Mouse (Mus musculus) brain, adult 10 weeks (tissue): ENCODE results near the gene Tmprss11c. TPM values are rescaled to one million over a fixed set of nuclear protein-coding genes. Genes with fewer than 3 reads are reported as not detected.

ENCODE experiments used
- polyA plus RNA-seq: library from polyadenylated mRNA; stranded (reverse); fragments of 350-450 nt; fragmentation: Illumina TruSeq; extraction: RNeasy Lipid Tissue Mini Kit (QIAGEN cat#74804); gene quantifications from one replicate; pipeline ENCODE4 v1.2.3, GENCODE M21; 2015; ENCODE audit warnings: low read depth, low replicate concordance

The Tmprss11c gene
- not detected for polyA plus RNA-seq

GRCm38 (mm10) chr5:86289208-86289607, at the start of gene Tmprss11c:
Gene Tmprss11c, minus strand, starts transcription at chr5:86289308.

DNA sequence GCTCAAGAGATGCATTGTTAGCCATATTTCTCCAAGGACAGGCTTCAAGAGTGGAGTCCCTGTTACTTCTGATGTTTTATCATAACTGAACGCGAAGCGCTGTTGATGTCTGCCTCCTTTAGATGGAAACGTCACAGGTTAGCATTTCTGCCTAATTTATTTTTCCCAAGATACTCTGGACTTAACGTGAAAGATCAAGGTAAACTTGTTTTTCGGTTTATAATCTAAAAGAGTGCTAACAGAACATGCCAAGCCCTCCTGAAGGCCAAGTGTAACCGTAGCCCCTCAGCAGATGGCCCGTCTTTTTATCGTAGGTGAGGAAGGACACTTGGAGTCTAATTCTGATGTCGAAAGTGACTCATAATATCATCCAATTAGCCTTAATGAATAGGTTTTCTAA, 91.3 kb downstream of the Tmprss11c start, which contains the start of gene Gnrhr:
Gene Gnrhr, minus strand, starts transcription at position 101 of the 400 bp plus-strand sequence.

Other genes starting within 250 kb of the Tmprss11c start
- 17.5 TPM for gene Cenpc1, start 223.7 kb downstream of the Tmprss11c start, polyA plus RNA-seq
- not detected for gene Stap1, start 217.6 kb downstream of the Tmprss11c start, polyA plus RNA-seq
- gene Uba6, start 116.5 kb downstream of the Tmprss11c start, polyA plus RNA-seq, result 14.0 TPM
- not detected for gene Gnrhr, start 91.4 kb downstream of the Tmprss11c start, polyA plus RNA-seq
- gene Tmprss11d, start 84.1 kb upstream of the Tmprss11c start, polyA plus RNA-seq, result not detected
- 0.27 TPM for gene Tmprss11a, start 179.7 kb upstream of the Tmprss11c start, polyA plus RNA-seq
- not detected for gene Tmprss11g, start 229.3 kb upstream of the Tmprss11c start, polyA plus RNA-seq